Mouse (Mus musculus) ES-Bruce4 (cell line): ENCODE data around the gene Vmn1r236. TPM values are rescaled to one million over a fixed set of nuclear protein-coding genes. Genes with fewer than 3 reads are reported as not detected.

ENCODE experiments used
- H3K27ac ChIP-seq: 2 replicates; pipeline ENCODE4 v1.5.1; 2012; ENCODE audit warnings: low read length, inconsistent platforms; ENCODE audit not compliant: insufficient read depth
- H3K27me3 ChIP-seq: 2 replicates; pipeline ENCODE4 v1.6.1; 2012; ENCODE audit warnings: mild to moderate bottlenecking, low read length, inconsistent platforms; ENCODE audit not compliant: control insufficient read depth, poor library complexity, insufficient read depth, severe bottlenecking
- H3K36me3 ChIP-seq: 2 replicates; pipeline ENCODE4 v1.6.1; 2012; ENCODE audit warnings: inconsistent platforms, mild to moderate bottlenecking, low read length, moderate library complexity; ENCODE audit not compliant: control insufficient read depth, poor library complexity, insufficient read depth, severe bottlenecking
- H3K4me1 ChIP-seq: one replicate; pipeline ENCODE4 v1.8.1; 2011; ENCODE audit warnings: low read length; ENCODE audit not compliant: control insufficient read depth, insufficient read depth
- H3K4me3 ChIP-seq: 2 replicates; pipeline ENCODE4 v1.5.1; 2011; ENCODE audit warnings: low read depth, mild to moderate bottlenecking, low read length
- H3K9ac ChIP-seq: 2 replicates; pipeline ENCODE4 v1.6.1; 2012; ENCODE audit warnings: low read depth, mild to moderate bottlenecking, inconsistent platforms; ENCODE audit not compliant: poor library complexity, severe bottlenecking
- H3K9me3 ChIP-seq: replicated peaks from 2 replicates; pipeline ENCODE4 v1.6.1; 2012; ENCODE audit warnings: mild to moderate bottlenecking, low read length, inconsistent platforms; ENCODE audit not compliant: control insufficient read depth, poor library complexity, insufficient read depth, severe bottlenecking
- CTCF ChIP-seq: IDR thresholded peaks from one replicate; pipeline ENCODE4 v1.8.1; 2011; ENCODE audit warnings: low read depth, low read length
- EP300 ChIP-seq: IDR thresholded peaks from 2 replicates; pipeline ENCODE4 v1.6.1; 2011; ENCODE audit warnings: low read depth, low read length; ENCODE audit not compliant: insufficient read depth
- POLR2A ChIP-seq: IDR thresholded peaks from one replicate; pipeline ENCODE4 v1.8.1; 2011; ENCODE audit warnings: low read length; ENCODE audit not compliant: insufficient read depth
- polyA plus RNA-seq: library from polyadenylated mRNA; stranded (reverse); fragments of >200 nt; gene quantifications from 2 replicates; pipeline ENCODE4 v1.2.4, GENCODE M21; 2011; ENCODE audit warnings: low read depth; ENCODE audit not compliant: missing spikeins, insufficient read depth, insufficient read length

Gene Vmn1r236
- polyA plus RNA-seq = not detected in 2 replicates

- H3K27ac ChIP-seq = no peak within 1 kb of the TSS
- no peaks in the 10 kb centered on the region; the same call in 1 of the 2 replicates for H3K27me3 ChIP-seq
- no peaks in the 10 kb centered on the region for H3K4me1 ChIP-seq
- H3K36me3 ChIP-seq = no peaks in the 10 kb centered on the region
- TF ChIP-seq POLR2A = no peak
- no peak for TF ChIP-seq EP300
- TF ChIP-seq CTCF = no peak
- H3K4me3 ChIP-seq = no peak within 1 kb of the TSS
- H3K9ac ChIP-seq = no peak within 1 kb of the TSS
- H3K9me3 ChIP-seq = no peaks in the 10 kb centered on the region
Observed at GRCm38 (mm10) chr17:21282642-21283041, at the start of gene Vmn1r236. Vmn1r236 (plus strand) TSS chr17:21282942.

GRCm38 (mm10) chr17:21256111-21256510, 26.6 kb upstream of the Vmn1r236 start, which contains the start of gene Vmn1r235:
Vmn1r235 (plus strand) TSS chr17:21256411.
- no peaks in the 10 kb centered on the region for H3K4me1 ChIP-seq
- TF ChIP-seq CTCF (no peak), POLR2A (no peak), EP300 (no peak)
- H3K36me3 ChIP-seq = no peaks in the 10 kb centered on the region
- no peak within 1 kb of the TSS for H3K4me3 ChIP-seq
- no peak within 1 kb of the TSS for H3K9ac ChIP-seq
- H3K27ac ChIP-seq = no peak within 1 kb of the TSS
- H3K9me3 ChIP-seq = no peaks in the 10 kb centered on the region; the same call in 1 of the 2 replicates
- H3K27me3 ChIP-seq = no peaks in the 10 kb centered on the region

- Histone ChIP-seq H3K36me3 (no peaks in the 10 kb centered on the region), H3K9ac (no peak overlapping the region), H3K4me3 (no peak overlapping the region), H3K27ac (no peak overlapping the region), H3K4me1 (no peaks in the 10 kb centered on the region), H3K27me3 (no peaks in the 10 kb centered on the region), H3K9me3 (no peaks in the 10 kb centered on the region)
- TF ChIP-seq POLR2A (no peak), EP300 (no peak), CTCF (no peak)
Observed at GRCm38 (mm10) chr17:21272103-21272502, 10.6 kb upstream of the Vmn1r236 start.

- TF ChIP-seq POLR2A (no peak), CTCF (no peak), EP300 (no peak)
- no peak overlapping the region for H3K27ac ChIP-seq
- H3K36me3 ChIP-seq = no peaks in the 10 kb centered on the region
- no peaks in the 10 kb centered on the region; the same call in 1 of the 2 replicates for H3K27me3 ChIP-seq
- no peaks in the 10 kb centered on the region for H3K4me1 ChIP-seq
- no peak overlapping the region for H3K4me3 ChIP-seq
- H3K9ac ChIP-seq = no peak overlapping the region
- H3K9me3 ChIP-seq = no peaks in the 10 kb centered on the region
Observed at GRCm38 (mm10) chr17:21284395-21284794, 1.7 kb downstream of the Vmn1r236 start.

- H3K9me3 ChIP-seq = no peaks in the 10 kb centered on the region
- TF ChIP-seq EP300 = no peak
- TF ChIP-seq CTCF = no peak
- no peak for TF ChIP-seq POLR2A
- H3K27me3 ChIP-seq = no peaks in the 10 kb centered on the region
- H3K36me3 ChIP-seq = no peaks in the 10 kb centered on the region
- H3K27ac ChIP-seq = no peak overlapping the region
- no peak overlapping the region for H3K4me3 ChIP-seq
- no peaks in the 10 kb centered on the region for H3K4me1 ChIP-seq
- no peak overlapping the region for H3K9ac ChIP-seq
Observed at GRCm38 (mm10) chr17:21289695-21290094, 7.0 kb downstream of the Vmn1r236 start.

- Histone ChIP-seq H3K9ac (no peak within 1 kb of the TSS), H3K27ac (no peak within 1 kb of the TSS), H3K36me3 (no peaks in the 10 kb centered on the region), H3K27me3 (no peaks in the 10 kb centered on the region; the same call in 1 of the 2 replicates), H3K9me3 (no peaks in the 10 kb centered on the region), H3K4me3 (no peak within 1 kb of the TSS), H3K4me1 (no peaks in the 10 kb centered on the region)
- TF ChIP-seq EP300 (no peak), POLR2A (no peak), CTCF (no peak)
Observed at GRCm38 (mm10) chr17:21311565-21311964, 28.8 kb downstream of the Vmn1r236 start, which contains the start of gene Vmn1r237. Vmn1r237 (plus strand) TSS chr17:21311865.

Other genes with a start within 250 kb of the Vmn1r236 start
- not detected in 2 replicates for gene Vmn1r234, start 56.9 kb upstream of the Vmn1r236 start, polyA plus RNA-seq
- gene Vmn1r235, start 26.5 kb upstream of the Vmn1r236 start, polyA plus RNA-seq = not detected in 2 replicates
- gene Vmn1r237, start 28.9 kb downstream of the Vmn1r236 start, polyA plus RNA-seq = not detected in 2 replicates
- 7.7 and 8.4 TPM in 2 replicates for gene Zfp677, start 100.8 kb downstream of the Vmn1r236 start, polyA plus RNA-seq
- gene Zfp54, start 140.3 kb downstream of the Vmn1r236 start, polyA plus RNA-seq = 4.2 and 4.7 TPM in 2 replicates
- gene Zfp51, start 167.4 kb downstream of the Vmn1r236 start, polyA plus RNA-seq = 14.5 and 18.2 TPM in 2 replicates
- gene Zfp53, start 206.1 kb downstream of the Vmn1r236 start, polyA plus RNA-seq = 9.5 and 9.7 TPM in 2 replicates